Mouse (Mus musculus): ENCODE data around the gene Fam243.

GRCm38 (mm10) chr16:92290045-92290444 lies 31.2 kb downstream of the Fam243 start:
- TF ChIP-seq POLR2A (IDR thresholded peaks at IDR 0.05; ENCODE audit: borderline replicate concordance, low read depth, low read length): no peak
- no peak for TF ChIP-seq CTCF (IDR thresholded peaks at IDR 0.05; ENCODE audit: low read depth, low read length)

Data from bone marrow macrophage, adult 2 months (primary cell).